Mouse (Mus musculus): Measurements from ENCODE around the gene Unc93b1.

Unc93b1 gene

GRCm38 (mm10) chr19:3985261-3985681, 50.3 kb downstream of the Unc93b1 start:
- no peak for DNase-seq (ENCODE audit: low read depth, low spot score)

- DNase-seq (ENCODE audit: low read depth, low spot score), result no peak
These were observed 51.3 kb downstream of the Unc93b1 start, which contains the start of gene Acy3 for GRCm38 (mm10) chr19:3986334-3986733. Gene Acy3 (plus strand): TSS chr19:3986570.

- DNase-seq (ENCODE audit: low read depth, low spot score), result no peak
These were observed 53.1 kb downstream of the Unc93b1 start for GRCm38 (mm10) chr19:3988066-3988465.

- DNase-seq (ENCODE audit: low read depth, low spot score), result no peak
These were observed 53.8 kb downstream of the Unc93b1 start for GRCm38 (mm10) chr19:3988750-3989149.

- DNase-seq (ENCODE audit: low read depth, low spot score), result no peak
These were observed 55.8 kb downstream of the Unc93b1 start for GRCm38 (mm10) chr19:3990804-3991203.

GRCm38 (mm10) chr19:3991562-3991961, 56.6 kb downstream of the Unc93b1 start:
- no peak for DNase-seq (ENCODE audit: low read depth, low spot score)

GRCm38 (mm10) chr19:3991966-3992365, 57.0 kb downstream of the Unc93b1 start:
- no peak for DNase-seq (ENCODE audit: low read depth, low spot score)

- DNase-seq (ENCODE audit: low read depth, low spot score), result no peak
These were observed 57.4 kb downstream of the Unc93b1 start, which contains the start of gene Tbx10 for GRCm38 (mm10) chr19:3992416-3992815. Gene Tbx10 (plus strand): TSS chr19:3992752.

GRCm38 (mm10) chr19:3994932-3995331, 59.9 kb downstream of the Unc93b1 start:
- no peak for DNase-seq (ENCODE audit: low read depth, low spot score)

- no peak for DNase-seq (ENCODE audit: low read depth, low spot score)
These were observed 60.5 kb downstream of the Unc93b1 start for GRCm38 (mm10) chr19:3995505-3995904.

GRCm38 (mm10) chr19:3996106-3996505, 61.1 kb downstream of the Unc93b1 start:
- DNase-seq (ENCODE audit: low read depth, low spot score), result no peak

GRCm38 (mm10) chr19:3996747-3997146, 61.8 kb downstream of the Unc93b1 start:
- DNase-seq (ENCODE audit: low read depth, low spot score), result no peak

GRCm38 (mm10) chr19:3997231-3997630, 62.2 kb downstream of the Unc93b1 start:
- DNase-seq (ENCODE audit: low read depth, low spot score), result no peak

GRCm38 (mm10) chr19:3998335-3998734, 63.3 kb downstream of the Unc93b1 start:
- no peak for DNase-seq (ENCODE audit: low read depth, low spot score)

All from A20 (cell line).